ENCODE assay signal across 13 mouse cellular contexts in the genomic region with DNA sequence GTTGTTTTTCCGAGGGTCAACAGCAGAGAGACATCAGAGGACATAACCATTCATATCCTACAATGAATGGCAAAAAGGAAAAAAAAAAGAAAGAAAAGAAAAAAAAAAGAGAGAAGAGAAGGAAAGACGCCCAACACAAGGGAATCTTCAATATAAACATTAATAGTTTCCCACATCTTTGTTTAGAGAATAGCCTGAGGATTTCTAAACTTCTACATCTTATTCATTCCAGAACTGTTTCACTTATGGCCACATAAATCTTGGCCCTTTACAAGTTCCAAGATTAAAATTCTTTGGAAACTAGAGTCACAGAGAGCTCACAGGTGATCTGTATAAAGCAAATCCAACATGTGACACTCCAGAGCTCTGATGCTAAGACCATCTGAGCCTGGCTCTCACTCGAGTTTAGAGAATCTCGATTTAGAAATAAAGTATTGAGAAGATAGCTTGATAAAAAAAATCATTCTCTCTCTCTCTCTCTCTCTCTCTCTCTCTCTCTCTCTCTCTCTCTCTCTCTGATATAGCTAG.
"Had no signal": no experiment of that assay in that cellular context is flagged by ENCODE, and none has a peak within 500 bp of the region (broad histone marks: within the 10 kb centered on the region; RNA-seq: fewer than 3 reads in every experiment).

No protein-coding gene starts in this region.

- H3K4me1 ChIP-seq: limb, embryonic 15.5 days; liver, embryonic 13.5 days; megakaryocyte, embryonic 14.5 days; midbrain, embryonic 15.5 days had no signal

- H3K9ac ChIP-seq: hindbrain, embryonic 15.5 days; limb, embryonic 15.5 days; liver, embryonic 13.5 days; liver, postnatal 0 days; midbrain, embryonic 15.5 days had no signal

- H3K4me2 ChIP-seq: hindbrain, embryonic 15.5 days; limb, embryonic 15.5 days; liver, embryonic 13.5 days; midbrain, embryonic 11.5 days; midbrain, embryonic 15.5 days had no signal

- H3K4me3 ChIP-seq: hindbrain, embryonic 15.5 days; limb, embryonic 15.5 days; liver, embryonic 13.5 days; megakaryocyte, embryonic 14.5 days; midbrain, embryonic 15.5 days had no signal

- H3K36me3 ChIP-seq: hindbrain, embryonic 15.5 days; limb, embryonic 15.5 days; liver, embryonic 13.5 days; midbrain, embryonic 15.5 days had no signal

- ATAC-seq: liver, postnatal 0 days had no signal

- H3K9me3 ChIP-seq: hindbrain, embryonic 15.5 days; limb, embryonic 15.5 days; liver, embryonic 13.5 days; midbrain, embryonic 15.5 days had no signal

- H3K27ac ChIP-seq: limb, embryonic 15.5 days; liver, embryonic 13.5 days; macrophage; midbrain, embryonic 15.5 days had no signal

- DNase-seq: kidney, adult 8-10 months; kidney, postnatal 25 days; layer of hippocampus, adult 9-11 months; layer of hippocampus, postnatal 36 days; liver, embryonic 13.5 days; liver, postnatal 0 days; thymus, postnatal 4 days had no signal

- H3K27me3 ChIP-seq: hindbrain, embryonic 15.5 days; limb, embryonic 15.5 days; liver, embryonic 13.5 days; megakaryocyte, embryonic 14.5 days; midbrain, embryonic 15.5 days had no signal
